ENCODE assay signal across 8 mouse cellular contexts in genomic region chrX:106190091-106190490, GRCm38 (mm10). TPM values are rescaled to one million over a fixed set of nuclear protein-coding genes. Genes with fewer than 3 reads are reported as not detected.
DNase-seq lines count a peak whose midpoint lies in the region; ATAC-seq and TF ChIP-seq lines count a peak whose summit lies in the region.

No protein-coding gene starts in this region.

- no peak for ATAC-seq in heart, embryonic 12.5 days (ENCODE audit: insufficient number of reproducible peaks, low FRiP score)
- no peak for ATAC-seq in liver, embryonic 13.5 days (ENCODE audit: low read depth)

- H3K36me3 ChIP-seq in heart, embryonic 12.5 days: peaks cover 21% of the 10 kb centered on the region
- H3K36me3 ChIP-seq in CH12.LX (replicated peaks in 1 of 2; ENCODE audit: control insufficient read depth in 1 of 2, insufficient read depth in 1 of 2, low read length in 1 of 2): peaks cover 13 to 20% of the 10 kb centered on the region in 2 experiments
- H3K36me3 ChIP-seq in liver, embryonic 13.5 days: peaks cover 10% of the 10 kb centered on the region

- H3K9ac ChIP-seq in heart, embryonic 12.5 days: peak overlapping the region; percentile 89; the same call in 1 of the 2 replicates
- H3K9ac ChIP-seq in CH12.LX (ENCODE audit: insufficient read depth, low read depth): peak overlapping the region; percentile 5
- H3K9ac ChIP-seq in liver, embryonic 13.5 days: no peak overlapping the region

- no peak for TF ChIP-seq RAD21 in CH12.LX (IDR thresholded peaks at IDR 0.05; ENCODE audit: low read depth, low read length)

- no peak for TF ChIP-seq POLR2A in CH12.LX (IDR thresholded peaks at IDR 0.05; ENCODE audit: low read depth, low read length)
- TF ChIP-seq POLR2A in embryonic fibroblast, embryonic 13.5 days (IDR thresholded peaks at IDR 0.05; ENCODE audit: low read depth, low read length): no peak

- H3K4me3 ChIP-seq in heart, embryonic 12.5 days: peak overlapping the region; percentile 69
- peak overlapping the region in 2 of 3 experiments; percentile 69 to 98 for H3K4me3 ChIP-seq in CH12.LX (replicated peaks in 1 of 3; ENCODE audit: low read depth in 2 of 3, low read length in 2 of 3, poor library complexity in 1 of 3)
- H3K4me3 ChIP-seq in embryonic fibroblast, embryonic 13.5 days (ENCODE audit: insufficient read depth, low read length): peak overlapping the region; percentile 94
- no peak overlapping the region for H3K4me3 ChIP-seq in liver, embryonic 13.5 days (replicated peaks)

- peak overlapping the region; percentile 73 for H3K4me2 ChIP-seq in heart, embryonic 12.5 days
- H3K4me2 ChIP-seq in CH12.LX (ENCODE audit: insufficient read depth, low read depth, poor library complexity, severe bottlenecking): peak overlapping the region; percentile 68
- peak overlapping the region; percentile 73 for H3K4me2 ChIP-seq in liver, embryonic 13.5 days

- no peak for TF ChIP-seq EP300 in CH12.LX (IDR thresholded peaks at IDR 0.05; ENCODE audit: low read length)

- WGBS in heart, embryonic 12.5 days: 34% methylated on average over 4 of the region's 4 CpGs
- WGBS in liver, embryonic 13.5 days (ENCODE audit: insufficient replicate concordance): 43% methylated on average over 4 of the region's 4 CpGs

- no peaks in the 10 kb centered on the region for H3K27me3 ChIP-seq in heart, embryonic 12.5 days (replicated peaks)
- H3K27me3 ChIP-seq in CH12.LX (replicated peaks): no peaks in the 10 kb centered on the region
- H3K27me3 ChIP-seq in liver, embryonic 13.5 days: no peaks in the 10 kb centered on the region

- in situ Hi-C loops in CH12.LX (cut with MboI; ENCODE audit: low pct_ligation_motif_present, low pct_unique_long_range_greater_than_20kb, low sequenced_read_pairs): no loop called here

- TF ChIP-seq CTCF in CH12.LX (conservative IDR thresholded peaks at IDR 0.05 in 1 of 2, IDR thresholded peaks at IDR 0.05 in 1 of 2; ENCODE audit: low read depth in 2 of 2, low read length in 2 of 2): no peak
- no peak for TF ChIP-seq CTCF in embryonic fibroblast, embryonic 13.5 days (IDR thresholded peaks at IDR 0.05; ENCODE audit: borderline replicate concordance, insufficient read depth, low read length)

- H3K9me3 ChIP-seq in heart, embryonic 12.5 days (replicated peaks): no peaks in the 10 kb centered on the region
- H3K9me3 ChIP-seq in CH12.LX (replicated peaks; ENCODE audit: low read length): no peaks in the 10 kb centered on the region
- H3K9me3 ChIP-seq in liver, embryonic 13.5 days (replicated peaks): no peaks in the 10 kb centered on the region

- H3K4me1 ChIP-seq in heart, embryonic 12.5 days (replicated peaks): 0 out of 2 replicates have a peak, but pooled peaks cover 10% of the 10 kb centered on the region
- H3K4me1 ChIP-seq in CH12.LX (ENCODE audit: control insufficient read depth in 1 of 2, insufficient read depth in 2 of 2): peaks cover 0 to 15% of the 10 kb centered on the region in 2 experiments; a peak in 2 of 4 replicates
- H3K4me1 ChIP-seq in embryonic fibroblast, embryonic 13.5 days (ENCODE audit: control insufficient read depth, insufficient read depth, low read length): peaks cover 4% of the 10 kb centered on the region
- peaks cover 29% of the 10 kb centered on the region for H3K4me1 ChIP-seq in liver, embryonic 13.5 days (replicated peaks)

- H3K27ac ChIP-seq in heart, embryonic 12.5 days (ENCODE audit: poor library complexity, severe bottlenecking): no peak overlapping the region
- no peak overlapping the region for H3K27ac ChIP-seq in CH12.LX (ENCODE audit: insufficient read depth, low read depth)
- no peak overlapping the region for H3K27ac ChIP-seq in embryonic fibroblast, embryonic 13.5 days (ENCODE audit: insufficient read depth, low read length)
- H3K27ac ChIP-seq in liver, embryonic 13.5 days: no peak overlapping the region

- H3K79me2 ChIP-seq in CH12.LX (replicated peaks; ENCODE audit: control insufficient read depth, extremely low read depth, insufficient read depth, poor library complexity, severe bottlenecking): peaks cover 60% of the 10 kb centered on the region

- dilution Hi-C loops in CH12.LX (cut with MboI; ENCODE audit: extremely low pct_ligation_motif_present, extremely low pct_unique_long_range_greater_than_20kb, low sequenced_read_pairs): no loop called here

- DNase-seq in heart, adult 9 months (ENCODE audit: low spot score in 2 of 2): no peak
- no peak for DNase-seq in CH12.LX (ENCODE audit: extremely low read depth)
- DNase-seq in liver, embryonic 13.5 days: no peak
- no peak for DNase-seq in right cerebral cortex, adult 18-20 months
- no peak for DNase-seq in layer of hippocampus, adult 11-12 months (ENCODE audit: low spot score)
- no peak for DNase-seq in cerebellum, adult 11 months

TF ChIP-seq in CH12.LX, 34 proteins besides CTCF, POLR2A, EP300 and RAD21:
- no peak for TF ChIP-seq MAFK (IDR thresholded peaks at IDR 0.05; ENCODE audit: insufficient replicate concordance, low read length)
TF ChIP-seq in CH12.LX: peak in this region for 0.

RNA-seq across cellular contexts. Expression of gene Pgk1, which starts 3.2 kb away (rescaled TPM):
- polyA plus RNA-seq in heart, embryonic 12.5 days (2016; fragmentation: Nextera tagmentation; extraction: Ambion mirVana): 680 and 691 TPM in 2 replicates
- total RNA-seq in CH12.LX (2012; rRNA removed) (655 and 1,096 TPM in 2 replicates), CH12.LX (2014; rRNA removed) (1,645 and 1,646 TPM in 2 replicates)
- 575 and 679 TPM in 2 replicates for polyA plus RNA-seq in CH12.LX (2012; ENCODE audit: insufficient read length, low read depth)
- polyA plus RNA-seq in embryonic fibroblast, embryonic 13.5 days (2011; ENCODE audit: insufficient read length, low read depth, missing spikeins): 464 and 561 TPM in 2 replicates
- 172 and 182 TPM in 2 replicates for polyA plus RNA-seq in liver, embryonic 13.5 days (2015; fragmentation: Nextera tagmentation; extraction: Ambion mirVana)

RNA-seq across cellular contexts. Expression of gene Taf9b, which starts 30.9 kb away (rescaled TPM):
- polyA plus RNA-seq in heart, embryonic 12.5 days (2016; fragmentation: Nextera tagmentation; extraction: Ambion mirVana): 21.2 and 21.6 TPM in 2 replicates
- total RNA-seq in CH12.LX (2012; rRNA removed) (1.7 and 3.1 TPM in 2 replicates), CH12.LX (2014; rRNA removed) (6.8 and 7.6 TPM in 2 replicates)
- 3.8 and 4.3 TPM in 2 replicates for polyA plus RNA-seq in CH12.LX (2012; ENCODE audit: insufficient read length, low read depth)
- polyA plus RNA-seq in embryonic fibroblast, embryonic 13.5 days (2011; ENCODE audit: insufficient read length, low read depth, missing spikeins): 7.1 and 8.1 TPM in 2 replicates
- 6.9 and 8.3 TPM in 2 replicates for polyA plus RNA-seq in liver, embryonic 13.5 days (2015; fragmentation: Nextera tagmentation; extraction: Ambion mirVana)

RNA-seq across cellular contexts. Expression of gene Tlr13, which starts 47.1 kb away (rescaled TPM):
- 0.33 and 0.49 TPM in 2 replicates for polyA plus RNA-seq in heart, embryonic 12.5 days (2016; fragmentation: Nextera tagmentation; extraction: Ambion mirVana)
- total RNA-seq in CH12.LX (2012; rRNA removed) (not detected in 2 replicates), CH12.LX (2014; rRNA removed) (not detected in 2 replicates)
- polyA plus RNA-seq in CH12.LX (2012; ENCODE audit: insufficient read length, low read depth): 0.08 TPM in 1 of 2 replicates, not detected in the other
- 0.62 and 0.63 TPM in 2 replicates for polyA plus RNA-seq in embryonic fibroblast, embryonic 13.5 days (2011; ENCODE audit: insufficient read length, low read depth, missing spikeins)
- polyA plus RNA-seq in liver, embryonic 13.5 days (2015; fragmentation: Nextera tagmentation; extraction: Ambion mirVana): 0.43 and 0.67 TPM in 2 replicates
